Mouse (Mus musculus) left cerebral cortex, postnatal 4 days (tissue): Measurements from ENCODE around the gene Grin2c. TPM values are rescaled to one million over a fixed set of nuclear protein-coding genes. Genes with fewer than 3 reads are reported as not detected.

Experiments
- DNase-seq: peaks from one replicate; pipeline ENCODE4 v3.0.0-alpha.2; 2022
- intact Hi-C: fragments of 180-260 bp; cut with DNase I; formaldehyde crosslinking; loops from one replicate; pipeline ENCODE4 v1.15.1; 2025
- total RNA-seq, 2 experiments: library from RNA; stranded (reverse); gene quantifications; 2 replicates each; pipeline ENCODE4 v1.2.3; 2021

Grin2c gene
- total RNA-seq, 2 experiments from 2014 or later = 1.4 to 2.0 TPM

- intact Hi-C loops = no loop called here
- DNase-seq = no peak
Observed at GRCm38 (mm10) chr11:115283891-115284620, 17.0 kb upstream of the Grin2c start.

- intact Hi-C loops = no loop called here
- no peak for DNase-seq
Observed at GRCm38 (mm10) chr11:115283486-115283765, 16.4 kb upstream of the Grin2c start.

- no peak for DNase-seq
- intact Hi-C loops = no loop called here
Observed at GRCm38 (mm10) chr11:115282723-115283485, 15.9 kb upstream of the Grin2c start.

- intact Hi-C loops = no loop called here
- DNase-seq = peak; percentile 43
Observed at GRCm38 (mm10) chr11:115282295-115282694, 15.3 kb upstream of the Grin2c start.

- intact Hi-C loops = no loop called here
- DNase-seq = no peak
Observed at GRCm38 (mm10) chr11:115279726-115280125, 12.7 kb upstream of the Grin2c start.

- DNase-seq = no peak
- intact Hi-C loops = no loop called here
Observed at GRCm38 (mm10) chr11:115278176-115278575, 11.1 kb upstream of the Grin2c start.

GRCm38 (mm10) chr11:115277604-115277975 is 10.5 kb upstream of the Grin2c start:
- DNase-seq = no peak
- intact Hi-C loops = no loop called here

- intact Hi-C loops = no loop called here
Observed at GRCm38 (mm10) chr11:115276780-115277603, 9.9 kb upstream of the Grin2c start, which contains the start of gene Fdxr. TSS of gene Fdxr (minus strand) at chr11:115277050.

GRCm38 (mm10) chr11:115275954-115276353 is 8.9 kb upstream of the Grin2c start:
- intact Hi-C loops = no loop called here
- no peak for DNase-seq

More at GRCm38 (mm10) chr11:115276780-115277603, 9.9 kb upstream of the Grin2c start, which contains the start of gene Fdxr:
- peak; percentile 98 for DNase-seq

- intact Hi-C loops = no loop called here
- DNase-seq = no peak
Observed at GRCm38 (mm10) chr11:115275509-115275908, 8.5 kb upstream of the Grin2c start.

GRCm38 (mm10) chr11:115274771-115275170 is 7.7 kb upstream of the Grin2c start:
- intact Hi-C loops = loop anchor here (5.0 kb wide), 1 partner anchor 72 kb away; no protein-coding TSS in a partner anchor
- no peak for DNase-seq

- intact Hi-C loops = loop anchor here (5.0 kb wide), 1 partner anchor 72 kb away; no protein-coding TSS in a partner anchor
- DNase-seq = no peak
Observed at GRCm38 (mm10) chr11:115274178-115274577, 7.1 kb upstream of the Grin2c start.

- intact Hi-C loops = loop anchor here (5.0 kb wide), 1 partner anchor 71 kb away; no protein-coding TSS in a partner anchor
- no peak for DNase-seq
Observed at GRCm38 (mm10) chr11:115273735-115274134, 6.7 kb upstream of the Grin2c start.

- DNase-seq = no peak
- intact Hi-C loops = loop anchor here (5.0 kb wide), 1 partner anchor 71 kb away; no protein-coding TSS in a partner anchor
Observed at GRCm38 (mm10) chr11:115272894-115273498, 6.0 kb upstream of the Grin2c start.

GRCm38 (mm10) chr11:115271481-115271880 is 4.4 kb upstream of the Grin2c start:
- no peak for DNase-seq
- intact Hi-C loops = loop anchor here (5.0 kb wide), 1 partner anchor 69 kb away; no protein-coding TSS in a partner anchor

- intact Hi-C loops = loop anchor here (5.0 kb wide), 1 partner anchor 69 kb away; no protein-coding TSS in a partner anchor
- DNase-seq = no peak
Observed at GRCm38 (mm10) chr11:115271052-115271451, 4.0 kb upstream of the Grin2c start.

- intact Hi-C loops = loop anchor here (5.0 kb wide), 1 partner anchor 68 kb away; no protein-coding TSS in a partner anchor
- peak; percentile 83 for DNase-seq
Observed at GRCm38 (mm10) chr11:115270148-115270861, 3.3 kb upstream of the Grin2c start.

GRCm38 (mm10) chr11:115269330-115270066 is 2.5 kb upstream of the Grin2c start:
- intact Hi-C loops = loop anchor here (5.0 to 10.0 kb wide), 2 partner anchors 67 to 185 kb away; no protein-coding TSS in a partner anchor
- DNase-seq = no peak

- intact Hi-C loops = loop anchor here (10.0 kb wide), 1 partner anchor 183 kb away; no protein-coding TSS in a partner anchor
- DNase-seq = no peak
Observed at GRCm38 (mm10) chr11:115267958-115268357, 915 bp upstream of the Grin2c start.
